Mouse (Mus musculus) hindbrain, embryonic 10.5 days (tissue): ENCODE measurements at regions not wholly inside any gene's neighbourhood (a gene's known extent, or its start where the extent isn't known, plus 50 kb on each side); places are given as distances from the start of the nearest gene placed in this dataset.

Experiments used
- DNase-seq: peaks from one replicate; pipeline ENCODE4 v3.0.0-alpha.2; 2017; ENCODE audit warnings: low spot score
- H3K27ac ChIP-seq: fragments of 300-500 bp; sonication (generic); 2 replicates; pipeline ENCODE4 v1.5.1; 2016; ENCODE audit warnings: mild to moderate bottlenecking, moderate library complexity
- H3K27me3 ChIP-seq: fragments of 300-500 bp; sonication (generic); 2 replicates; pipeline ENCODE4 v1.6.1; 2016; ENCODE audit warnings: mild to moderate bottlenecking; ENCODE audit not compliant: poor library complexity, insufficient read depth, severe bottlenecking
- H3K36me3 ChIP-seq: fragments of 300-500 bp; sonication (generic); 2 replicates; pipeline ENCODE4 v1.6.1; 2016; ENCODE audit warnings: mild to moderate bottlenecking, moderate library complexity
- H3K4me1 ChIP-seq: fragments of 300-500 bp; sonication (generic); replicated peaks from 2 replicates; pipeline ENCODE4 v1.6.1; 2016; ENCODE audit warnings: mild to moderate bottlenecking
- H3K4me3 ChIP-seq: fragments of 300-500 bp; sonication (generic); 2 replicates; pipeline ENCODE4 v1.5.1; 2016; ENCODE audit warnings: mild to moderate bottlenecking, moderate library complexity
- H3K9me3 ChIP-seq: fragments of 300-500 bp; sonication (generic); 2 replicates; pipeline ENCODE4 v1.6.1; 2016; ENCODE audit warnings: mild to moderate bottlenecking, moderate library complexity
- WGBS: fragments of 180-500 bp; shearing (Covaris S2); methylation state at CpG from one replicate; pipeline ENCODE4 v1.1.7; 2016; 5-methylcytosine and 5-hydroxymethylcytosine counted together

DNA sequence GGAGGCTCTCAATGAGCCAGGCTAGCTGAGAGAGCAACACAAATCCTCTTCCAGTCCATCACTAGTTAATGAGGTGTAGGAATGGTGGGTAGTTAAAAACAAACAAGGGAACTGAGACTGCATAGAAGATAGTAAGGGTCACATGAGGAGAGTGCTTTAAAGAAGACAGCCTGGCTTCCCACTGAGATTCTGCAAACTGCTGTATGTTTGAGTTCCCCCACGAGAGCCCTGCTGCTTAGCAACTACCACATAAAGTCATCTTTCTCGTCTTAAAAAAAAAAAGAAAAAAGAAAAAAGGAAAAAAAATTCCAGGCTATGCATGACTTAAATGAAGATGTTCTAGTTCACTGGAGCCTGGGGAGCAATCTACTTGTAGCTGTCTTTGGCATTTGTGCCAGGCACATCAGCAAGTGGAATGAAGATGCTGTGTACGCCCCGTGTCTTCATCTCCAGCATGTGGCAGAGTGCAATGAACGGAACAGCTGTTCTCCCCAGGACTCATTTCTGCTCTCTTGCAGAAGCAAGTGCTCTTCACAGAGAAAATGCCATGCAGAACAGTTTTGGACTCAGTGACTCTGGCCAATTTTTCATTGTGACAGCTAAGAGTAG lies 113.2 kb upstream of the 1810046K07Rik start:
- Histone ChIP-seq H3K36me3 (no peaks in the 10 kb centered on the region), H3K27ac (no peak overlapping the region), H3K4me1 (peaks cover 12% of the 10 kb centered on the region), H3K4me3 (no peak overlapping the region), H3K9me3 (peaks cover 7% of the 10 kb centered on the region; the same call in 1 of the 2 replicates), H3K27me3 (no peaks in the 10 kb centered on the region)
- peak; percentile 8 for DNase-seq
- WGBS, result 20% methylated on average over 5 of the region's 5 CpGs

DNA sequence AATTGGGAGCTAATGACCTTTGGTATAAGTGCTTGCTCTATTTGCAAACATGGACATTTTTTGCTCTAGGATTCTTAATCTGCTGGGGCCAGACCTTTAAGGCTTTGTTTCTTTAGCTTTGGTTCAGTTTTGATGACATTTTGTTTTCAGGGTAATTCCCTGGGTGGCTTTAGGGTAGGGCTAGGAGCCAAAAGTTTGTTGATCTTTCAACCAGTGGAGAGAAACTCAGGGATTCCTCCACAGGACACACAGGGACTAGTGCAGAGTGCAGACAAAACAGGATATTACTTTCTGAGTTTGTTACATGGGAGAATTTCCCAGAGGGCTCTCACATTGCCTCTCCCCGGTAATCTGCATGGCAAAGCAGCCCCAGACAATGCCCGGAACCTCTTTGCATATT lies 127.0 kb upstream of the 1810046K07Rik start:
- H3K36me3 ChIP-seq, result no peaks in the 10 kb centered on the region
- no peak for DNase-seq
- no peak overlapping the region for H3K4me3 ChIP-seq
- no peaks in the 10 kb centered on the region for H3K9me3 ChIP-seq
- WGBS, result 47% methylated on average over 2 of the region's 2 CpGs
- H3K27ac ChIP-seq, result 0 out of 2 replicates have a peak overlapping the region, but pooled peaks have one; percentile 8
- no peaks in the 10 kb centered on the region for H3K4me1 ChIP-seq
- no peaks in the 10 kb centered on the region for H3K27me3 ChIP-seq

DNA sequence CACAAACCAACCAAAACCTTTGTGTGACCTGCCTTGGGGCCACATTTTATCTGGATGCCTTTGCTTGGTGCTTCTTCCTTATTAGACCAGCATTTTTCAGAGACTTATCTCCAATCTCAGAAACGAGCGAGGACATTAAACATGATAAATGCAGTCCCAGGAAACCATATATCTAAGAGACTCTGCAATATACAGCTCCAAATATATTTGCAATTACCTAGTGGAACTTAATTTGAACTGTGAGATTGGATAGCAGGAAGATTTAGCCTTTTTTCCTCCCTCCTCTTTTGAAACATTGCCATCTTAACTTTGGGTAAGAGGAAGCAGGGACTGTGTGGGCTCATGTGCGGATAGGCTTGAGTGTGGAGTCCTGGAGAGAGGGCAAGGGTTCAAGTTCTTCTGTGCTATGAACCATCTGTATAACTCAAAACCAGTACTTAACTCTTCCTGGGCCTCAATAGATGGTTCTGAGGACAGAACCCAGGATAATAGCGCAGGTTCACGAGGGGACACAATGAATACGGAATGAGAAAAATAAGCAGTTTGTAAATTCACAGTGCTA lies 133.8 kb upstream of the 1810046K07Rik start:
- Histone ChIP-seq H3K27ac (no peak overlapping the region), H3K4me3 (no peak overlapping the region), H3K9me3 (no peaks in the 10 kb centered on the region), H3K36me3 (no peaks in the 10 kb centered on the region), H3K27me3 (no peaks in the 10 kb centered on the region), H3K4me1 (no peaks in the 10 kb centered on the region)
- DNase-seq, result no peak
- 86% methylated on average over 6 of the region's 6 CpGs for WGBS

DNA sequence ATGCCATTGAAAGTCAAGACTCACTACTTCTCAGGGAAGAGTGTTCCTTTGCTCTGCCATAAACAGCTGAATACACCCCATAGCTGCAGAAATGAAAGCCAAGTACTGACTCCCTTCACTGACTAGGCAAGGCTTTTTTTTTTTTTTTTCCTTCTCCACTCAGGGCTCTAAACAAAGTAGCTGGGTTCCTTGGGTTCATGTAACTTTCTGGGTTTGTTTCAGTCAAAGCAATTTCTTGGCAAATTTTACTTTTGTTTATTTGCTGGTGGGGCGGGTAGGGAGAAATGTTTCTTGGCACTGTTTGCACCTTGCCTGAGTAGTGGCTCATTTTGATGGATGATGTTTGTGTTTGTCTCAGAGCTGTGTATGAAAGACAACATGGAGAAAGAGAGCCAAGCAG lies 141.3 kb upstream of the 1810046K07Rik start:
- DNase-seq, result no peak
- H3K27ac ChIP-seq, result no peak overlapping the region
- 83% methylated on average over 1 of the region's 1 CpGs for WGBS
- no peaks in the 10 kb centered on the region for H3K27me3 ChIP-seq
- H3K9me3 ChIP-seq, result no peaks in the 10 kb centered on the region
- no peaks in the 10 kb centered on the region for H3K36me3 ChIP-seq
- H3K4me1 ChIP-seq, result no peaks in the 10 kb centered on the region
- no peak overlapping the region for H3K4me3 ChIP-seq

DNA sequence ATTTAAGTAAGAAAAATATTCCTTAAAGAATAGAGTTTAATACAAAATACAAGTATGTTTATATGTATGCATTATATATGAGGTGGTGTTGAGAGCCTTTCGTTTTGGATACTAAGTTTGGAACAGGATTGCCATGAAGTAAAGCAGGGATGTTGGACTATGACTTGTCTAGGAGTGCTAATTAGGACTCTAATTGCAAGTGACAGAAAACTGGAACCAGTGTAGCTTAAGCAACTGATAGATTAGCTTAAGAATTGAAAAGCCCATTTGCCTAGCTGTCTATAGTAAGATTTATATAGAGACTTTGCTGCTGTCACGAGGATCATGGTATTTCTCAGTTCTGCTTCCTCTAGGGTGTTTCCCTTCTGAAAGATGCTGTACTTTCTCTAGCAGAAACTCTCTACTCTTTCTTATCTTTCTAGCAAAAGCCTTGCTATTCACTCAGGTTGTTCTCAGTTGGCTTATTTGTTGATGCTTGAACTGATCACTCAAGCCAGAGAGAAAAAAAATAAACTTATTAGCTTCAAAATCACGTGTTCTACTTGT lies 147.9 kb upstream of the 1810046K07Rik start:
- no peaks in the 10 kb centered on the region for H3K36me3 ChIP-seq
- WGBS, result 72% methylated on average over 3 of the region's 3 CpGs
- H3K4me1 ChIP-seq, result no peaks in the 10 kb centered on the region
- no peak overlapping the region for H3K27ac ChIP-seq
- H3K9me3 ChIP-seq, result no peaks in the 10 kb centered on the region
- no peak for DNase-seq
- no peaks in the 10 kb centered on the region for H3K27me3 ChIP-seq
- no peak overlapping the region for H3K4me3 ChIP-seq

DNA sequence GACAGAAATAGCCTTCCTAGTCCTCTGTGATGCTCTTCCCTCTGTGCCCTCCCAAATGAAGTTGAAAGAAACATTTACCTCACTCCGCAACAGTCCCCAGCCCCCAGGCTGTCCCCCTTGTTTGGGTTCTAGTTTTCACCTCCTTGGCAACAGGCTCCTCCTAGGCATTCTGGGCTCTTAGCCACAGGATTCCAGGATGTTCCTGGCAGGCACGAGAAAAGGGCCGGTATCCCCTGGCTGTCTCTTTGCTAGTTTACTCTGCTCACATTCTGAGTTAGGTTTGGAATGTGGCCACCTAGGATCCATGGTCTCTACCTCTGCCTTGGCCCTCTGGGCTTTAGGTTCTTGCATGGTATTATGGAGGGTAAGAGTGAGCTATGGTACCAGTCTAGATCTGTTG lies 159.1 kb upstream of the 1810046K07Rik start:
- DNase-seq, result no peak
- no peak overlapping the region for H3K27ac ChIP-seq
- no peaks in the 10 kb centered on the region for H3K36me3 ChIP-seq
- 75% methylated on average over 3 of the region's 3 CpGs for WGBS
- H3K9me3 ChIP-seq, result no peaks in the 10 kb centered on the region
- no peak overlapping the region for H3K4me3 ChIP-seq
- H3K4me1 ChIP-seq, result no peaks in the 10 kb centered on the region
- no peaks in the 10 kb centered on the region for H3K27me3 ChIP-seq

DNA sequence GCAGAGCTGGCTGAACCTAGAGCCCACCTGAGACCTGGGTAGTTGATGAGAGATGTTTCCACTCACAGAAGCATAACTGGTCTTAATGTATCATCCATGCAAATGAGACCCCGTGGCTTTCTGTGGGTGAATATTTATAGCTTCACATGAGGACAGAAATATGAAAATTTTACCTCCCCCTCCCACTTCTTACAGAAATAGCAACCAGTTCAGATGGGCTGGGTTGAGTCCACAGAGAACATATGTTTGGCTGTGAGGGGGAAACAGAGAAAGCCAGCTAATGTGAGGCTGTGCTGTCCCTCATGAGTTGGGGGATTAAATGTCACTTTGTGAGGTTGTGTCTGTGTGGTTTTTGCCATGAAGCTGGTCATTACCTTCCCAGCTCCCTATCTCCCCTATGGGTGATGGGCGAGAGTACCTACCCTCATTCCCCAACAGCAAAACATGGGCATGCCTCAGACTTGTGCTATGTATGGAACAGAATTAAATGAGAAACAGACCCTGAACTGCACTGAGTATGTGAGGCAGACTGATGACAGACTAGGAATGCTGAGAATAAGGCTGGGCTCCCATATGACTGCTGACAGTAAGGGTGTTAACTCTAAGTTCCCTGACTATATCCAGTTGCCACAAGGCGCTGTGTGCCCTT lies 178.7 kb upstream of the 1810046K07Rik start:
- Histone ChIP-seq H3K27me3 (no peaks in the 10 kb centered on the region), H3K4me3 (no peak overlapping the region), H3K9me3 (no peaks in the 10 kb centered on the region), H3K4me1 (no peaks in the 10 kb centered on the region), H3K36me3 (no peaks in the 10 kb centered on the region), H3K27ac (no peak overlapping the region)
- no peak for DNase-seq
- 80% methylated on average over 3 of the region's 3 CpGs for WGBS

DNA sequence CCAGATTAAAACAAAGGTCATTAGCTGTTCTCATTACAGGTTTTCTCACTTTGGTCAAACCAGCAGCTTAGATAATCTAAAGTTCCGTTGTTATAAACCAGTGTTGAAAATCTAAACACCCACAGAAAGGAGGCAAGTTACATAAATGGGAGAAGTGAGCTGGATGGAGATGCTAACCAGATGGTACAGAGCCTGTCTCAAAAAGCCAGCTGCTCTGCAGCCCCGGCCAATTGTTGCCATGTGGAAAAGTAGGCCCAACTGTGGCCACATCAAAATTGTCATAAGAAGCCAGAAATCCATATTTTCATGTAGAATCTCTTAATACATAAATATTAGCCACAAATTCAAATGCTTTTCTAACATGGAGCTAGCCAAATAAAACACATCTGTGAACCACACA lies 188.9 kb upstream of the 1810046K07Rik start:
- no peak overlapping the region for H3K4me3 ChIP-seq
- H3K27ac ChIP-seq, result no peak overlapping the region
- H3K27me3 ChIP-seq, result no peaks in the 10 kb centered on the region
- no peaks in the 10 kb centered on the region for H3K9me3 ChIP-seq
- no peak for DNase-seq
- no peaks in the 10 kb centered on the region for H3K36me3 ChIP-seq
- H3K4me1 ChIP-seq, result no peaks in the 10 kb centered on the region
- WGBS, result 82% methylated on average over 2 of the region's 2 CpGs

DNA sequence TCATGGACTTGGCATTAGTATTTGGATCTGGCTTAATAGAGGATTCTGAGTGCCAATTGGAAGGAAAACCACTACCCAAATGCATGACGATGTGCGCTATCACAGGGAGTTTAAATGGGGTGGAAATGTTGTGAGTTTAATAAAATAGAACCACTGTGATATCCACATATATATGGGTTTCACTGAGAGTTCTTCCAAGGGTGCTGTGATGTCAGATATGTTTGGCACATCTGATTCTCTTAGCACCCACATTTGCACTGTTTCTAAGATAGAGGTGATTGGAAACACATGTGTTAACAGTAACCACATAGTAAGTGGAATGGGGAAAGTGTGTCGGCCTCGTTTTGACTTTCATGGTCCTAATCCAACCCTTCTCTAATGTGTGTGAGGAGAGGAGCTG lies 189.7 kb upstream of the 1810046K07Rik start:
- Histone ChIP-seq H3K36me3 (no peaks in the 10 kb centered on the region), H3K27ac (no peak overlapping the region), H3K9me3 (no peaks in the 10 kb centered on the region), H3K4me3 (no peak overlapping the region), H3K27me3 (no peaks in the 10 kb centered on the region), H3K4me1 (no peaks in the 10 kb centered on the region)
- DNase-seq, result no peak
- 97% methylated on average over 4 of the region's 4 CpGs for WGBS

DNA sequence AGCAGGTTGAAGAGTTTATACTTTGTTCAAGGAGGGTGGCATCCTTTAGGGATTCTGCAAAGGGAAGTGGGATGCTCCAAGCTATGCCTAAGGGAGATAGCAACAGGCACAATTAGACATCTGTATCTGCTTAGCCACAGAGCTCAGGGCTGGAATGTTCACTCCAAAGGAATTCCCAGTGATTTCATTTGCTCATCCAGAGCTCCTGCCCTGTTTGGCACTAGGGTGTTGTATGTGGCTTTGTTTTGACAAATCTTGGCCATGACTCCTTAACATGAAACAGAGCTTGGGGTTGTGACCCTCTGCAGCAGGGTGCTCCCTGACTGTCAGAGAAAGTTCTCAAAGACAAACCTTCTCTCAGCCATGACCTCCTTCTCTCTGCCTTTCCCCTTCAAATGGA lies 194.8 kb upstream of the 1810046K07Rik start:
- Histone ChIP-seq H3K27ac (no peak overlapping the region), H3K36me3 (no peaks in the 10 kb centered on the region), H3K9me3 (no peaks in the 10 kb centered on the region), H3K4me3 (no peak overlapping the region), H3K4me1 (no peaks in the 10 kb centered on the region), H3K27me3 (no peaks in the 10 kb centered on the region)
- DNase-seq, result peak; percentile 6

DNA sequence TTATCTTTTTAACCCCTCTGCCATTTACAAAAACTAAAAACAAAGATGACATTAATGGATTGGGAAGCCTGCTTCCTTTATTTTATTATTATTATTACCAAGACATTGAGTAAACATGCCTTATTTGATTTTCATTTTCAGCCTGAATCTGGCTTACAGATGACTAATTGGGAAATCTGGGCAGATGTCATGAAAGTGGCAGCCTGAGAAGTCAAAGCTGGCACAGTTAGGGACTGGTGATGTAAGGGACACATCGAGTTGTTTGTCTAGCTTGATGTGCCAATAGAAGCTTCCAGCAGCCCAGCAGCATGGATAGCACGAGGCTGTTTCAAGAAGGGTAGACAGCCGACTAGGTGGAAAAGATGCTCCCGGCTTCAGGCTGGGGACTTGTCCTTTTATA lies 197.2 kb upstream of the 1810046K07Rik start:
- Histone ChIP-seq H3K9me3 (no peaks in the 10 kb centered on the region), H3K4me3 (no peak overlapping the region), H3K27ac (no peak overlapping the region), H3K4me1 (peaks cover 11% of the 10 kb centered on the region), H3K36me3 (no peaks in the 10 kb centered on the region), H3K27me3 (no peaks in the 10 kb centered on the region)
- 84% methylated on average over 4 of the region's 4 CpGs for WGBS
- no peak for DNase-seq

DNA sequence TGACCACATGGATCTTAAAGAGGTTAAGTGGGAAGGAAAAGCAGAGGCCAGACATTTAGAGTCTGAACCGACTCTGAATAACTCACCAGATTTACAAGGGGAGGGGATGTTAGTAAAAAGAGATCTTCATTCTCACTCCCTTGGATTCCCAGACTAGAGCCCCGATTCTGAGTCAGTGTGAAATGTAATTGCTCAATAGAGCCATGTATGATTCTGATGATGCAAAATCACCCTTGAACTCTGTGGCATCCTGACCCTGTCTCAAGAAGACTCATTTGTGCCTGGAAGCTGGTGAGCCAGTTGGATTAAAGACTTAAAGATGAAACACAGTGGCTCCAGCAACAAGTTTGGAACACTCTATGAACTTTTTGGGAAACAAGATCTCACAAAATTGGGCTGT lies 210.2 kb upstream of the 1810046K07Rik start:
- 81% methylated on average over 2 of the region's 2 CpGs for WGBS
- Histone ChIP-seq H3K36me3 (no peaks in the 10 kb centered on the region), H3K4me3 (no peak overlapping the region), H3K27ac (no peak overlapping the region), H3K27me3 (no peaks in the 10 kb centered on the region), H3K4me1 (no peaks in the 10 kb centered on the region), H3K9me3 (no peaks in the 10 kb centered on the region)
- DNase-seq, result no peak

DNA sequence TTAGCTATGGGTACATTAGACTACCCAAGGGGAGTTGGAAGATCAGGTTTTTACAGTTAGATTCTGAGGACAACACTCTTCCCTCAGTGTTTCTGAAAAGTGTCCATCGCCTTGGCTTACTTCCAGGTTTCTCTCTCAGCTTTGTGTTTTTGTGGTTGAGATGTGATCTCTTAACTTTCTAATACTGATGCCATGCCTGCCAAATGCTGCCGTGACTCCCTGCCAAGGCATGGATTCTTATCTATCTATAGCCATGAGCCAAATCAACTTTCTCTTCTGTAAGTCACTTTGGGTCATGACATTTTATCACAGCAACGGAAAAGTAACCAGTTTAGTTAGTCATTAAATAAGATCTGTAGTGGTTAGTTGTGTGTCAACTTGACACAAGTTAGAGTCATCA lies 213.2 kb upstream of the 1810046K07Rik start:
- H3K36me3 ChIP-seq, result no peaks in the 10 kb centered on the region
- H3K4me3 ChIP-seq, result no peak overlapping the region
- no peak for DNase-seq
- H3K9me3 ChIP-seq, result no peaks in the 10 kb centered on the region
- no peaks in the 10 kb centered on the region for H3K27me3 ChIP-seq
- no peak overlapping the region for H3K27ac ChIP-seq
- WGBS, result 91% methylated on average over 3 of the region's 3 CpGs
- H3K4me1 ChIP-seq, result no peaks in the 10 kb centered on the region
